Mouse (Mus musculus): ENCODE data around the gene Soat1. TPM values are rescaled to one million over a fixed set of nuclear protein-coding genes. Genes with fewer than 3 reads are reported as not detected.
A peak's percentile ranks its signal among the peaks of the same experiment; 100 is the strongest.

Soat1 gene
- polyA plus RNA-seq, 1 experiment from 2014 or later: 439 TPM

- Histone ChIP-seq H3K27ac (no peak overlapping the region), H3K79me2 (ENCODE audit: inconsistent target) (peaks cover 25% of the 10 kb centered on the region), H3K4me3 (ENCODE audit: inconsistent target) (no peak overlapping the region), H3K36me3 (ENCODE audit: inconsistent target) (no peaks in the 10 kb centered on the region)
- WGBS (ENCODE audit: missing documents): 84% methylated on average over 2 of the region's 2 CpGs
These were observed 1.9 kb upstream of the Soat1 start for GRCm38 (mm10) chr1:156476016-156476415.

- Histone ChIP-seq H3K79me2 (ENCODE audit: inconsistent target) (peaks cover 36% of the 10 kb centered on the region), H3K4me3 (ENCODE audit: inconsistent target) (no peak overlapping the region), H3K27ac (no peak overlapping the region), H3K36me3 (ENCODE audit: inconsistent target) (no peaks in the 10 kb centered on the region)
- WGBS (ENCODE audit: missing documents): 85% methylated on average over 3 of the region's 3 CpGs
These were observed 723 bp upstream of the Soat1 start for GRCm38 (mm10) chr1:156474854-156475253.

GRCm38 (mm10) chr1:156473003-156473402 lies 1.1 kb downstream of the Soat1 start:
- Histone ChIP-seq H3K36me3 (ENCODE audit: inconsistent target) (no peaks in the 10 kb centered on the region), H3K27ac (peak overlapping the region; percentile 99), H3K79me2 (ENCODE audit: inconsistent target) (peaks cover 51% of the 10 kb centered on the region), H3K4me3 (ENCODE audit: inconsistent target) (peak overlapping the region; percentile 72)
- 18% methylated on average over 10 of the region's 11 CpGs for WGBS (ENCODE audit: missing documents)

GRCm38 (mm10) chr1:156471955-156472354 lies 2.2 kb downstream of the Soat1 start:
- peak overlapping the region; percentile 72 for H3K4me3 ChIP-seq (ENCODE audit: inconsistent target)
- WGBS (ENCODE audit: missing documents): 20% methylated on average over 7 of the region's 7 CpGs
- peaks cover 60% of the 10 kb centered on the region for H3K79me2 ChIP-seq (ENCODE audit: inconsistent target)
- H3K36me3 ChIP-seq (ENCODE audit: inconsistent target): no peaks in the 10 kb centered on the region
- H3K27ac ChIP-seq: peak overlapping the region; percentile 99

- Histone ChIP-seq H3K79me2 (ENCODE audit: inconsistent target) (peaks cover 69% of the 10 kb centered on the region), H3K36me3 (ENCODE audit: inconsistent target) (peaks cover 9% of the 10 kb centered on the region), H3K27ac (peak overlapping the region; percentile 99), H3K4me3 (ENCODE audit: inconsistent target) (peak overlapping the region; percentile 72)
- 26% methylated on average over 3 of the region's 3 CpGs for WGBS (ENCODE audit: missing documents)
These were observed 3.1 kb downstream of the Soat1 start for GRCm38 (mm10) chr1:156471071-156471470.

- peak overlapping the region; percentile 99 for H3K27ac ChIP-seq
- peaks cover 74% of the 10 kb centered on the region for H3K79me2 ChIP-seq (ENCODE audit: inconsistent target)
- 58% methylated on average over 7 of the region's 7 CpGs for WGBS (ENCODE audit: missing documents)
- H3K36me3 ChIP-seq (ENCODE audit: inconsistent target): peaks cover 14% of the 10 kb centered on the region
- H3K4me3 ChIP-seq (ENCODE audit: inconsistent target): peak overlapping the region; percentile 0; the same call in 1 of the 2 replicates
These were observed 3.6 kb downstream of the Soat1 start for GRCm38 (mm10) chr1:156470557-156470956.

GRCm38 (mm10) chr1:156468576-156468975 lies 5.6 kb downstream of the Soat1 start:
- WGBS (ENCODE audit: missing documents): 21% methylated on average over 3 of the region's 3 CpGs
- Histone ChIP-seq H3K4me3 (ENCODE audit: inconsistent target) (no peak overlapping the region), H3K79me2 (ENCODE audit: inconsistent target) (peaks cover 90% of the 10 kb centered on the region), H3K36me3 (ENCODE audit: inconsistent target) (peaks cover 30% of the 10 kb centered on the region), H3K27ac (peak overlapping the region; percentile 99)

- WGBS (ENCODE audit: missing documents): 43% methylated on average over 12 of the region's 12 CpGs
These were observed 6.4 kb downstream of the Soat1 start for GRCm38 (mm10) chr1:156467655-156468255.

GRCm38 (mm10) chr1:156464963-156465362 lies 9.2 kb downstream of the Soat1 start:
- Histone ChIP-seq H3K27ac (no peak overlapping the region), H3K36me3 (ENCODE audit: inconsistent target) (peaks cover 42% of the 10 kb centered on the region), H3K4me3 (ENCODE audit: inconsistent target) (no peak overlapping the region), H3K79me2 (ENCODE audit: inconsistent target) (peaks cover 95% of the 10 kb centered on the region)
- WGBS (ENCODE audit: missing documents): 86% methylated on average over 9 of the region's 9 CpGs

More at GRCm38 (mm10) chr1:156467655-156468255, 6.4 kb downstream of the Soat1 start:
- Histone ChIP-seq H3K4me3 (ENCODE audit: inconsistent target) (no peak overlapping the region), H3K79me2 (ENCODE audit: inconsistent target) (peaks cover 90% of the 10 kb centered on the region), H3K36me3 (ENCODE audit: inconsistent target) (peaks cover 36% of the 10 kb centered on the region), H3K27ac (peak overlapping the region; percentile 99)

GRCm38 (mm10) chr1:156463981-156464853 lies 9.9 kb downstream of the Soat1 start:
- Histone ChIP-seq H3K4me3 (ENCODE audit: inconsistent target) (no peak overlapping the region), H3K36me3 (ENCODE audit: inconsistent target) (peaks cover 42% of the 10 kb centered on the region), H3K27ac (no peak overlapping the region), H3K79me2 (ENCODE audit: inconsistent target) (peaks cover 95% of the 10 kb centered on the region)
- WGBS (ENCODE audit: missing documents): 93% methylated on average over 8 of the region's 8 CpGs

- peaks cover 49% of the 10 kb centered on the region for H3K36me3 ChIP-seq (ENCODE audit: inconsistent target)
- peaks cover 99% of the 10 kb centered on the region for H3K79me2 ChIP-seq (ENCODE audit: inconsistent target)
- no peak overlapping the region for H3K27ac ChIP-seq
- no peak overlapping the region for H3K4me3 ChIP-seq (ENCODE audit: inconsistent target)
- WGBS (ENCODE audit: missing documents): 70% methylated on average over 12 of the region's 12 CpGs
These were observed 11.7 kb downstream of the Soat1 start for GRCm38 (mm10) chr1:156462273-156462991.

- Histone ChIP-seq H3K4me3 (ENCODE audit: inconsistent target) (no peak overlapping the region), H3K79me2 (ENCODE audit: inconsistent target) (peaks cover 100% of the 10 kb centered on the region), H3K27ac (no peak overlapping the region), H3K36me3 (ENCODE audit: inconsistent target) (peaks cover 54% of the 10 kb centered on the region)
- 100% methylated on average over 6 of the region's 6 CpGs for WGBS (ENCODE audit: missing documents)
These were observed 13.1 kb downstream of the Soat1 start for GRCm38 (mm10) chr1:156461036-156461435.

- Histone ChIP-seq H3K36me3 (ENCODE audit: inconsistent target) (peaks cover 50% of the 10 kb centered on the region), H3K4me3 (ENCODE audit: inconsistent target) (no peak overlapping the region), H3K27ac (peak overlapping the region; percentile 62), H3K79me2 (ENCODE audit: inconsistent target) (peaks cover 100% of the 10 kb centered on the region)
- 100% methylated on average over 4 of the region's 4 CpGs for WGBS (ENCODE audit: missing documents)
These were observed 13.9 kb downstream of the Soat1 start for GRCm38 (mm10) chr1:156460216-156460615.

- H3K27ac ChIP-seq: peak overlapping the region; percentile 62
- H3K36me3 ChIP-seq (ENCODE audit: inconsistent target): peaks cover 46% of the 10 kb centered on the region
- H3K4me3 ChIP-seq (ENCODE audit: inconsistent target): no peak overlapping the region
- WGBS (ENCODE audit: missing documents): 17% methylated on average over 3 of the region's 3 CpGs
- H3K79me2 ChIP-seq (ENCODE audit: inconsistent target): peaks cover 100% of the 10 kb centered on the region
These were observed 14.4 kb downstream of the Soat1 start for GRCm38 (mm10) chr1:156459690-156460089.

Data from macrophage (primary cell).